Mouse (Mus musculus) right cerebral cortex, postnatal 36 days (tissue): ENCODE results near the gene Rgp1.

Experiments
- DNase-seq, 2 experiments: peaks; one replicate each; pipeline ENCODE4 v3.0.0; 2022; ENCODE audit warnings: low spot score in 2 of 2, mixed read lengths in 1 of 2

The Rgp1 gene

GRCm38 (mm10) chr4:43561997-43562768 lies 16.3 kb upstream of the Rgp1 start, which contains the start of the genes Creb3 and Tln1:
Gene Creb3 (plus strand): TSS chr4:43562332.
Gene Tln1 (minus strand): TSS chr4:43562691.
- DNase-seq: peak; percentile 96 to 97

GRCm38 (mm10) chr4:43562769-43563600 lies 15.5 kb upstream of the Rgp1 start:
- no peak for DNase-seq

- no peak for DNase-seq
These were observed 15.0 kb upstream of the Rgp1 start for GRCm38 (mm10) chr4:43563601-43563875.

- no peak for DNase-seq
These were observed 14.3 kb upstream of the Rgp1 start for GRCm38 (mm10) chr4:43564231-43564630.

GRCm38 (mm10) chr4:43567140-43567539 lies 11.4 kb upstream of the Rgp1 start:
- no peak for DNase-seq

GRCm38 (mm10) chr4:43571395-43572045 lies 7.0 kb upstream of the Rgp1 start:
- DNase-seq: no peak

- no peak for DNase-seq
These were observed 5.0 kb upstream of the Rgp1 start for GRCm38 (mm10) chr4:43573561-43573960.

GRCm38 (mm10) chr4:43575356-43575755 lies 3.2 kb upstream of the Rgp1 start:
- no peak for DNase-seq

- no peak for DNase-seq
These were observed 1.2 kb upstream of the Rgp1 start for GRCm38 (mm10) chr4:43577237-43577881.

- no peak for DNase-seq
These were observed 741 bp downstream of the Rgp1 start for GRCm38 (mm10) chr4:43579256-43579655.

GRCm38 (mm10) chr4:43579731-43580130 lies 1.2 kb downstream of the Rgp1 start:
- no peak for DNase-seq

GRCm38 (mm10) chr4:43580721-43581120 lies 2.2 kb downstream of the Rgp1 start:
- DNase-seq: no peak

GRCm38 (mm10) chr4:43581381-43581780 lies 2.9 kb downstream of the Rgp1 start:
- DNase-seq: no peak

- DNase-seq: no peak
These were observed 3.7 kb downstream of the Rgp1 start for GRCm38 (mm10) chr4:43582241-43582640.

GRCm38 (mm10) chr4:43583421-43583820 lies 4.9 kb downstream of the Rgp1 start:
- no peak for DNase-seq

GRCm38 (mm10) chr4:43584444-43585416 lies 6.2 kb downstream of the Rgp1 start, which contains the start of gene Msmp:
Gene Msmp (minus strand): TSS chr4:43584494.
- no peak for DNase-seq

- DNase-seq: no peak
These were observed 7.2 kb downstream of the Rgp1 start for GRCm38 (mm10) chr4:43585682-43586081.

GRCm38 (mm10) chr4:43586411-43586810 lies 7.9 kb downstream of the Rgp1 start:
- no peak for DNase-seq

- no peak for DNase-seq
These were observed 9.2 kb downstream of the Rgp1 start for GRCm38 (mm10) chr4:43587681-43588080.

GRCm38 (mm10) chr4:43591543-43591942 lies 13.0 kb downstream of the Rgp1 start:
- DNase-seq: no peak

- no peak for DNase-seq
These were observed 13.4 kb downstream of the Rgp1 start for GRCm38 (mm10) chr4:43591961-43592360.
